Mouse (Mus musculus) erythroblast, embryonic 14.5 days (primary cell): ENCODE data around the gene Ntsr2. TPM values are rescaled to one million over a fixed set of nuclear protein-coding genes. Genes with fewer than 3 reads are reported as not detected.

Experiments used
- H3K27me3 ChIP-seq: 2 replicates; pipeline ENCODE4 v1.6.1; 2012; ENCODE audit warnings: inconsistent platforms; ENCODE audit not compliant: control insufficient read depth
- H3K36me3 ChIP-seq: 2 replicates; pipeline ENCODE4 v1.6.1; 2012; ENCODE audit warnings: mild to moderate bottlenecking, inconsistent platforms; ENCODE audit not compliant: control insufficient read depth
- H3K4me1 ChIP-seq: 2 replicates; pipeline ENCODE4 v1.6.1; 2012; ENCODE audit warnings: inconsistent platforms; ENCODE audit not compliant: control insufficient read depth
- H3K4me3 ChIP-seq: replicated peaks from 2 replicates; pipeline ENCODE3; 2012; ENCODE audit warnings: moderate library complexity, mild to moderate bottlenecking, inconsistent platforms
- H3K9me3 ChIP-seq: 2 replicates; pipeline ENCODE4 v1.6.1; 2012; ENCODE audit warnings: low read length, inconsistent platforms, mixed read lengths; ENCODE audit not compliant: control insufficient read depth
- GATA1 ChIP-seq: IDR thresholded peaks from 2 replicates; pipeline ENCODE4 v1.6.1; 2012; ENCODE audit warnings: low read length, inconsistent platforms, mixed read lengths
- TAL1 ChIP-seq: IDR thresholded peaks from 3 replicates; pipeline ENCODE4 v1.6.1; 2012; ENCODE audit warnings: low read length, inconsistent platforms, mixed read lengths
- polyA plus RNA-seq: library from polyadenylated mRNA; stranded (reverse); fragments of >175 nt; gene quantifications from 2 replicates; pipeline ENCODE4 v1.2.3, GENCODE M21; 2012

The Ntsr2 gene
- polyA plus RNA-seq, result not detected in 2 replicates

DNA sequence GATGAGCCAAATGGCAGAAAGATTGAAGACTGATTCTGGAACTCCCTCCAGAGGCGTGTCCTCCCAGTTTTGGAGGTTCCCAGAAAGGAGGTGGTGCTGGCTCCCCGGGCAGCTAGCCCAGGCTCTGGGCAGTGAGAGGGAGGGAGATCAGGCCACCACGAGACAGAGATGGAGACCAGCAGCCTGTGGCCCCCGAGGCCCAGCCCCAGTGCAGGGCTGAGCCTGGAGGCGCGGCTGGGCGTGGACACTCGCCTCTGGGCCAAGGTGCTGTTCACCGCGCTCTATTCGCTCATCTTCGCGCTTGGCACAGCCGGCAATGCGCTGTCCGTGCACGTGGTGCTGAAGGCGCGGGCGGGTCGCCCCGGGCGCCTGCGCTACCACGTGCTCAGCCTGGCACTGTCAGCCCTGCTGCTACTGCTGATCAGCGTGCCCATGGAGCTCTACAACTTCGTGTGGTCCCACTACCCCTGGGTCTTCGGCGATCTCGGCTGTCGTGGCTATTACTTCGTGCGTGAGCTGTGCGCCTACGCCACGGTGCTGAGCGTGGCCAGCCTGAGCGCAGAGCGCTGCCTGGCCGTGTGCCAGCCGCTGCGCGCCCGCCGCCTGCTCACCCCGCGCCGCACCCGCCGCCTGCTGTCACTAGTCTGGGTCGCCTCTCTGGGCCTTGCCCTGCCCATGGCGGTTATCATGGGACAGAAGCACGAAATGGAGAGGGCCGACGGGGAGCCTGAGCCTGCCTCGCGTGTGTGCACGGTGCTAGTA, at the start of gene Ntsr2:
Ntsr2 (plus strand) TSS at position 51 of the 762 bp plus-strand sequence.
- Histone ChIP-seq H3K4me1 (no peaks in the 10 kb centered on the region), H3K36me3 (no peaks in the 10 kb centered on the region), H3K27me3 (peaks cover 14% of the 10 kb centered on the region), H3K4me3 (no peak within 1 kb of the TSS), H3K9me3 (no peaks in the 10 kb centered on the region)
- TF ChIP-seq GATA1 (no peak), TAL1 (no peak)

DNA sequence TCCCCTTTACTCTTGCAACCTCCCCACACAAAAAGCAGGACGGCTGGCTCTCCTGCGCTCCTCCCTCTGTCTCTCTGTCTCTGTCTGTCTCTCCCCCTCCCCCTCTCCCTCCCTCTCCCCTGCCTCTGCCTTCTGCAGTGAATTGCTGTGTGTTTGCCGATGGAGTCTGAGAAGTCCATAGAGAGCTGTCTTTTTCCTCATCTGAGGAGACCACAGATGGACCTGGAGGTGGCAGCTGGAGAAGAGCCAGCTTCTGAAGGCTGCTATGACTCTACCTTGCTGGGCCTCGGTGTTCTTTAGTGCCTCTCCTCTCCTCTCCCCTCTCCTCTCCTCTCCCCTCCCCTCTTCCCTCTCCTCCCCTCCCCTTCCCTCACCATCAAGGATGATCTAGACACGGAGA, 47.6 kb upstream of the Ntsr2 start:
- H3K27me3 ChIP-seq, result no peaks in the 10 kb centered on the region
- no peak overlapping the region for H3K4me3 ChIP-seq
- no peaks in the 10 kb centered on the region for H3K9me3 ChIP-seq
- H3K36me3 ChIP-seq, result no peaks in the 10 kb centered on the region
- peaks cover 2% of the 10 kb centered on the region; the same call in 1 of the 2 replicates for H3K4me1 ChIP-seq
- TF ChIP-seq TAL1 (no peak), GATA1 (no peak)

DNA sequence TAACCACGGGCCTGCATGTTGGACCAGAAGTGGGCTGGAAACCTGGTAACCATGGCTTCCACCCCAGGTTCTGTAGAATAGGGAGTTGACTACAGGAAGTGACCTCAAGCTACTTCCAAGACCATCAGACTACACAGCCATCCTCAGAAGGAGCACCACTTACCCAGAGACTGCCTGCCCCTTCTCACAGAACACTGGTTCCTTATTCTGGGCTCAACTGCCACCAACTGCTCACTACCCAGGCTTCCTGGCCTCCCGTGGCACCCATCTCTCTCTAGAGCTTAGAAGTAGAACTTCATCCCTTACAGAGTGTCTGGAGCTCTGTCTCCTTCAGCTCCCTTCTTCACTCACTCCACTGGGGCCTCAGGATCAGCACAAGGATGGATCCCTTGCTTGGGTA, 42.2 kb upstream of the Ntsr2 start, which contains the start of gene Lpin1:
Lpin1 (minus strand) TSS at position 31 of the 400 bp plus-strand sequence.
- Histone ChIP-seq H3K9me3 (no peaks in the 10 kb centered on the region), H3K27me3 (no peaks in the 10 kb centered on the region), H3K36me3 (no peaks in the 10 kb centered on the region), H3K4me3 (no peak within 1 kb of the TSS), H3K4me1 (no peaks in the 10 kb centered on the region)
- TF ChIP-seq TAL1 (no peak), GATA1 (no peak)

DNA sequence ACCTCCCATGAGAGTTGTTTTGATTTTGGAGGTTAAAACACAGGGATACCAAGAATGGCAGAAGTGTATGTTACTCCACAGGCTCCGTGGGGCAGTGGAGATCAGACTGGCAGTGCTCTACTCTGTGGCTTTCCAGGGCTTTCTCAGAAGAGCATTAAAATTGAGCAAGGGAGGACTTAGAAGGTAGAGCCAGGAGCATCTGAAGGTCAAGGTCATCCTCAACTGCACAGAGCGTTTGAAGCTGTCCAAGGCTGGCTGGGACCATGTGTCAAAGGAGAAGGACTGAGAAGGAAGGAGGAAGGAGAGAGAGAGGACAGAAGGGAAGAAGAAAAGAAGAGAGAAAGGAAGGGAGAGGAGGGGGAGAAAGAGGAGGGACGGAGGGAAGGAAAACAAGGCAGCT, 38.6 kb upstream of the Ntsr2 start:
- no peaks in the 10 kb centered on the region for H3K4me1 ChIP-seq
- no peak overlapping the region for H3K4me3 ChIP-seq
- no peaks in the 10 kb centered on the region for H3K36me3 ChIP-seq
- no peak for TF ChIP-seq TAL1
- no peak for TF ChIP-seq GATA1
- no peaks in the 10 kb centered on the region for H3K27me3 ChIP-seq
- H3K9me3 ChIP-seq, result no peaks in the 10 kb centered on the region

DNA sequence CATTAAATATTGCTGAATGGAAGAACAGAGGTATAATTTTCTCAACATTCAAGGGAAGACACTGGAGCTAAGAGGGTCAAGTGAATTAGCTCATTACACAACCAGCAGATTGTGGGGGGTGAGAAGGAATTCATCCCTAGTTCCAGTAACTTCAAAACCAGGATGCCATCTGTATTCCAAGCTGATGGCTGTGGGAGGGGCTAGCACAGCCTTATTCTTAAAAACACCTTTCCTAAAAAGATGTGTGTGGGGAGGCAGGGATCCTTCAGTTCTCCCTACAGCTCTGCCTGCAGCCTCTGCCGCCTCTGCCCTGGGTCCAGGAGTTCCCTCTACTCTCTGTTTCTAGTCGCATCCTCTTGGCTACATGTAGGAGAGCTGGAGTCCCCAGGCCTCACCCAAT, 37.4 kb upstream of the Ntsr2 start:
- TF ChIP-seq TAL1 (no peak), GATA1 (no peak)
- Histone ChIP-seq H3K4me1 (no peaks in the 10 kb centered on the region), H3K27me3 (no peaks in the 10 kb centered on the region), H3K4me3 (no peak overlapping the region), H3K9me3 (no peaks in the 10 kb centered on the region), H3K36me3 (no peaks in the 10 kb centered on the region)

DNA sequence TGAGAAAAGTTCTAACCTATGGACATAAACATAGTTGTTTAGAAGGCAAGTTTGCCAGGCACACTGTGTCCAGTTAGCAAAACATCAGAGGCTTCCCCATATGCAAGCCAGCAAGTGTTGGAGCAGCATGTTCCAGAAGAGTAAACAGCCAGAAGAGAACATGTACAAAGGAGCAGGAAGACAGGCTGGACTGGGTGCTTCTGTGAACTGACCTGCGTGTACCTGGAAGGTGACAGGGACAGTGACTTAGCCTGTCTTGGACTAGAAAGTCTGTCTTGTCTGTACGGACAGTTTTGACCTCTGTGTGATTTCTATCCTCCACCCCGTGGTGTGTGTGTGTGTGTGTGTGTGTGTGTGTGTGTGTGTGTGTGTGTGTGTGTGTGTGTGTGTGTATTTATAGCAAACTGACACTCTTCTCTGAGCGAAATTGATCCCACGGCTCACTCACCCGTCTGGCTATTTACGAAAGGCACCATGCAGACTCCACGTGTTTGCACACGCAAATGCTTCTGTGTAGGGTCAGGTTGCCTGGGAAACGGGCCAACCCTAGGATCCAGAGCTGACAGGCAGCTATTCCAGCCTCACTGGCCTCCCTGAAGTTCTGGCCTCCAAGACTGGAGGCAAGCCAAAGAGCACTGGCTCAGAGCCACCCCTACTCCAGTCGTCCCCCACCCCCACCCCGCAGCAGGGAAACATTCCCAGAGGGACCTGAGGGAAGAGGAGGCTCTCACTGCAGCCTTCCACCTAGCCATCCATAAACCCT, 34.5 kb upstream of the Ntsr2 start:
- Histone ChIP-seq H3K27me3 (no peaks in the 10 kb centered on the region), H3K4me1 (no peaks in the 10 kb centered on the region), H3K36me3 (no peaks in the 10 kb centered on the region), H3K4me3 (no peak overlapping the region), H3K9me3 (no peaks in the 10 kb centered on the region)
- no peak for TF ChIP-seq TAL1
- no peak for TF ChIP-seq GATA1

DNA sequence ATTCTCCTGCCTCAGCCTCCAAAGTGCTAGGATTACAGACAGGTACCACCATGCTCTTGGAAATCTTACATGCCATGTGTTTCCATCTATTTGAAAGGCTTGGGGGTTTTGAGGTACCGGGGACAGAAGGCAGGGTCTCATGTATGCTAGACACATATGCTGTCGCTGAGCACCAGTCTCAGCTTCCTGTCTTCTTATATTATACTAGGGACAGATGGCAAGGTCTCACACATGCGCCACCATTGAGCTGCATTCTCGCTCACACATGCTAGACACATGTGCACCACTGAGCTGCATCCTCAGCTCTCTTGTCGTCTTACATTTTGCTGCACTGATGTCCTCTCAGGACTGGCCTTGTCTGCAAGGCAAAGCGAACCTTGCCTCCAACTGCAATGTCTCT, 33.7 kb upstream of the Ntsr2 start:
- H3K9me3 ChIP-seq, result no peaks in the 10 kb centered on the region

DNA sequence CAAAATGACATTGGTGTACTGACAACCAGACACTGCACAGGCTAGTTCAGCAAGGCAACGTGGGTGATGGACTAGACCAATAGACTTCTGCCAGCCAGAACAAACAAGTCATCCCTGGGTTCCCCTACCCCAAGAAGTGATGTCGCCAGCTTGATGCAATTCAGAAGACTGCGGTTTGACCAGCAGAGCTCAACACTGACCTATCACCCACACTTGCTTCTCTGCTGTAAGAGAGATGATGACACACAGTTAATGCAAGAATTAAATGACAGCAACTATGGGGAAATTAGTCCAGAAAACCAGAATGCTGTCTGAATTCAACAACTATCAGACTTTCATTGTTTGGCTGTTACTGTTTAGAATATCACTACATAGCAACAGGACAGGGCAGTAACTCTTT, 33.0 kb upstream of the Ntsr2 start:
- Histone ChIP-seq H3K36me3 (no peaks in the 10 kb centered on the region), H3K4me3 (no peak overlapping the region), H3K9me3 (no peaks in the 10 kb centered on the region), H3K4me1 (no peaks in the 10 kb centered on the region), H3K27me3 (no peaks in the 10 kb centered on the region)
- TF ChIP-seq GATA1 (no peak), TAL1 (no peak)

More for the DNA sequence above, 33.7 kb upstream of the Ntsr2 start:
- TF ChIP-seq GATA1 (no peak), TAL1 (no peak)
- H3K4me1 ChIP-seq, result no peaks in the 10 kb centered on the region
- H3K27me3 ChIP-seq, result no peaks in the 10 kb centered on the region
- H3K36me3 ChIP-seq, result no peaks in the 10 kb centered on the region
- H3K4me3 ChIP-seq, result no peak overlapping the region

DNA sequence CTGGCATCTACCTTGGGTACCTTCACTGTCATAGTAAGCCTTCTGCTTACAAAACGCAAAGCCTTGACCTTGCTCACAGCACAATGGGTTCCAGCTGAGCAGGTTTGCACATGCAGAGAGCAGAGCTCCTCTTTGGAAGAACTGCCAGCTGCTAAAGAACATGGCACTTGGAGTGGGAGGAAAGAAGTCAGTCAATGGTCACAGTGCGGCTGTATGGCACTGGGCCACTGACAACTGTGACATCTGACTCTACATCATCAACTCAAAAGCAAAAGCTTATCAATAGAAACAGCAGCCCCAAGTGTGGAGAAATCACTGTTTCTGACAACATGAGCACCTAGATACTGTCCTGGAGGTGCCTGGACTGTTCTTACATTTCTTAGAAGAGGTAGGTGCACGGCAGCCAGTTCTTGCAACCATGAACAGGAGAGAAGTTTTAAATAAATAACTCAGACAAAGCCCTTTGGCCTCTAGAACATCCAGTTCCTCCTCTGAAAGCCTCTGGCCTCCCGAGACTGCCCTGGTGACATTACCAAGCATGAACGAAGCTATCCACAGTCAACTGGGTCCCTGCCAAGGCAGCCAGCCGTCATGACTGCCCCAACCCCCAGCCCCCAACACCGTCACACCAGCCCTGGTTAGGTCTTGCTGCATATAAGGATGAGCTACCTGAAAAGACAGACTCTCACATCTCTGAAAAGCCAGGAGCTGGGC, 22.9 kb upstream of the Ntsr2 start:
- no peak for TF ChIP-seq GATA1
- no peak for TF ChIP-seq TAL1
- H3K4me1 ChIP-seq, result no peaks in the 10 kb centered on the region
- no peaks in the 10 kb centered on the region for H3K9me3 ChIP-seq
- no peaks in the 10 kb centered on the region for H3K27me3 ChIP-seq
- H3K4me3 ChIP-seq, result no peak overlapping the region
- H3K36me3 ChIP-seq, result no peaks in the 10 kb centered on the region
